Comparison of ENCODE assay signal across 8 mouse cellular contexts in genomic region chr5:110023694-110024427, GRCm38 (mm10). TPM values are rescaled to one million over a fixed set of nuclear protein-coding genes. Genes with fewer than 3 reads are reported as not detected.
DNase-seq lines count a peak whose midpoint lies in the region; ATAC-seq lines count a peak whose summit lies in the region.
"Not testable (repeated sequence)": the region's sequence is repeated elsewhere in the genome, so short reads cannot be mapped to it uniquely, and the experiment has no call there.

No protein-coding gene starts in this region.

- 47% methylated on average over 8 of the region's 8 CpGs for WGBS in embryonic facial prominence, embryonic 13.5 days
- WGBS in heart, embryonic 12.5 days = 36% methylated on average over 8 of the region's 8 CpGs
- 57% methylated on average over 8 of the region's 8 CpGs for WGBS in limb, embryonic 10.5 days

- peak overlapping the region; percentile 52; the same call in 1 of the 2 replicates for H3K9ac ChIP-seq in embryonic facial prominence, embryonic 13.5 days
- 0 out of 2 replicates have a peak overlapping the region, but pooled peaks have one; percentile 5 for H3K9ac ChIP-seq in heart, embryonic 12.5 days

- ATAC-seq in embryonic facial prominence, embryonic 13.5 days (ENCODE audit: insufficient number of reproducible peaks, insufficient read depth, low FRiP score, low TSS enrichment, low read depth) = 0 out of 2 replicates have a peak, but pooled peaks have one; percentile 48
- peak; percentile 57; the same call in 1 of the 2 replicates for ATAC-seq in heart, embryonic 12.5 days (ENCODE audit: insufficient number of reproducible peaks, low FRiP score)

- not testable (repeated sequence) for H3K27ac ChIP-seq in embryonic facial prominence, embryonic 13.5 days
- H3K27ac ChIP-seq in heart, embryonic 12.5 days (ENCODE audit: poor library complexity, severe bottlenecking) = peak overlapping the region; percentile 42; the same call in 1 of the 2 replicates
- peak overlapping the region; percentile 43; the same call in 1 of the 2 replicates for H3K27ac ChIP-seq in limb, embryonic 10.5 days

- H3K4me2 ChIP-seq in embryonic facial prominence, embryonic 13.5 days = peak overlapping the region; percentile 44
- peak overlapping the region; percentile 60 for H3K4me2 ChIP-seq in heart, embryonic 12.5 days

- H3K4me1 ChIP-seq in embryonic facial prominence, embryonic 13.5 days; heart, embryonic 12.5 days (replicated peaks); limb, embryonic 10.5 days: not testable (repeated sequence)

- H3K36me3 ChIP-seq in embryonic facial prominence, embryonic 13.5 days; heart, embryonic 12.5 days; limb, embryonic 10.5 days: not testable (repeated sequence)

- H3K4me3 ChIP-seq in embryonic facial prominence, embryonic 13.5 days = peak overlapping the region; percentile 17; the same call in 1 of the 2 replicates
- peak overlapping the region; percentile 29 for H3K4me3 ChIP-seq in heart, embryonic 12.5 days
- not testable (repeated sequence) for H3K4me3 ChIP-seq in limb, embryonic 10.5 days

- not testable (repeated sequence) for H3K27me3 ChIP-seq in embryonic facial prominence, embryonic 13.5 days; heart, embryonic 12.5 days (replicated peaks); limb, embryonic 10.5 days (ENCODE audit: low read depth, poor library complexity, severe bottlenecking)

- H3K9me3 ChIP-seq in embryonic facial prominence, embryonic 13.5 days; heart, embryonic 12.5 days (replicated peaks); limb, embryonic 10.5 days (replicated peaks): not testable (repeated sequence)

- DNase-seq in CD4-positive, CD25-positive, alpha-beta regulatory T cell, adult 2 months (ENCODE audit: low read depth, low spot score) = peak; percentile 47
- DNase-seq in brain, adult 2 months (ENCODE audit: low read depth, low spot score) = peak; percentile 38
- peak; percentile 22 to 59 for DNase-seq in kidney, adult 8-10 months
- DNase-seq in limb, embryonic 10.5 days (ENCODE audit: low spot score) = peak; percentile 47
- peak; percentile 44 for DNase-seq in mesoderm, embryonic 11.5 days (ENCODE audit: low read depth, low spot score)
- DNase-seq in right cerebral cortex, postnatal 36 days (ENCODE audit: low spot score in 2 of 2) = peak; percentile 9 to 12

RNA-seq across cellular contexts. Expression of gene Zfp932, which starts 27.5 kb away (rescaled TPM):
- 30.0 and 31.3 TPM in 2 replicates for polyA plus RNA-seq in embryonic facial prominence, embryonic 13.5 days (2015; fragmentation: Nextera tagmentation; extraction: Ambion mirVana)
- polyA plus RNA-seq in heart, embryonic 12.5 days (2016; fragmentation: Nextera tagmentation; extraction: Ambion mirVana) = 13.7 and 14.7 TPM in 2 replicates
- polyA plus RNA-seq in limb, embryonic 10.5 days (2016; fragmentation: Nextera tagmentation; extraction: Ambion mirVana) = 20.9 and 24.6 TPM in 2 replicates

RNA-seq across cellular contexts. Expression of gene Gm17655, which starts 48.5 kb away (rescaled TPM):
- 4.0 and 4.8 TPM in 2 replicates for polyA plus RNA-seq in embryonic facial prominence, embryonic 13.5 days (2015; fragmentation: Nextera tagmentation; extraction: Ambion mirVana)
- 1.9 and 3.0 TPM in 2 replicates for polyA plus RNA-seq in heart, embryonic 12.5 days (2016; fragmentation: Nextera tagmentation; extraction: Ambion mirVana)
- polyA plus RNA-seq in limb, embryonic 10.5 days (2016; fragmentation: Nextera tagmentation; extraction: Ambion mirVana) = 5.6 and 7.0 TPM in 2 replicates
